Mouse (Mus musculus): ENCODE data around the gene Dpp8.

DNA sequence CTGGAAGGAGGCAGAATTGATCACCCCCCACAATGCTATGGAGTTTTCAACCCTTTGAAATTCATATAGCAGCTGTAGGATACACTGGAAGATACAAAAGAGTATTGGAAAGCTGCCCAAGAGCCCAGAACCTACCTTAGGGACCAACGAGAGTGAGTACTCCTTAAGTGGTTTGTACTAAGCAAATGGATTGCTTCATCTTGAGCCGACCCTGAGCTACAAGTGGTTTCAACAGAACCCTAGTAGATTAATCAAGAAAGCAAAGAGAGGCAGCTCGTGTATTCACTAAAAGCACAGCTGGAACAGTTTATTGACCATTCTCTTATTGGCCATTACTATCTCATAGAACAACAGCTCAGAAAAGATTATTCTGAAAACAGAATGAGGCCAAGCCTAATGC lies 13.1 kb upstream of the Dpp8 start:
- no peak for TF ChIP-seq CTCF (IDR thresholded peaks at IDR 0.05; ENCODE audit: control insufficient read depth, insufficient read depth, low read length)
- TF ChIP-seq POLR2A (IDR thresholded peaks at IDR 0.05; ENCODE audit: borderline replicate concordance, control insufficient read depth, low read depth, low read length): no peak

All from bone marrow, adult 2 months (tissue).